Mouse (Mus musculus) cerebellum, adult 8-10 months (tissue): ENCODE results near the gene Ptprm.

Source experiments
- DNase-seq: peaks from one replicate; pipeline ENCODE4 v3.0.0; 2022

Gene Ptprm

GRCm38 (mm10) chr17:66637951-66638722, 716.1 kb downstream of the Ptprm start:
- DNase-seq, result no peak

GRCm38 (mm10) chr17:66619996-66620656, 734.1 kb downstream of the Ptprm start:
- no peak for DNase-seq

GRCm38 (mm10) chr17:66619255-66619826, 734.9 kb downstream of the Ptprm start:
- no peak for DNase-seq
